Mouse (Mus musculus): Measurements from ENCODE around the gene Bicd1.
A peak's percentile ranks its signal among the peaks of the same experiment; 100 is the strongest.
"Not testable (repeated sequence)": the region's sequence is repeated elsewhere in the genome, so short reads cannot be mapped to it uniquely, and the experiment has no call there.

Gene Bicd1

DNA sequence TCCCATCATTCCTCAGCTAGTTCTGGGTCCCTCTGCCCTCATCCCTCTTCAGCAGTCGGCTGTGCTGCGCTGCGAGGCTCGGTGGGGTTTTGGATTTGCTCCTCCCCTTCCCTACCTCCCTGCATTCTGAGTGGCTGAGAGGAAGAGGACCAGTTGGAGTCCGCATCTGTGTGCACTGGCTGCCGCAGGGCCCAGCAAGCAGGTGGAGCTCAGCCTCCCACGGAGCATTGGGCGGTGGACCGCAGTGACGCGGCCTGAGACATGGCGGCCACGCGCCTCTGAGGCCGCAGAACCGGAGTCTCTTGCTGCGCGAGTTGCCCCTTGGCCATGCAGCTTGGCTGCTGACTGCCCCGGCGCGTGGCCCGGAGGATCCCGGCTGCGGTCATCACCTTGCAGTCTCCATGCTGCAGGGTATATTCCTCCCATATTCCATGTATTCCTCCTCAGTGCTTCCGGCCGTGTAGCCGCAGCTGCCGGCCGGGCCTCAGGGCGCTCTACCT is at the start of gene Bicd1:
TSS of gene Bicd1 (plus strand) at position 54 of the 500 bp plus-strand sequence.
- peak; percentile 60 for DNase-seq (ENCODE audit: low read depth, low spot score)
- no peaks in the 10 kb centered on the region for H3K36me3 ChIP-seq (ENCODE audit: control insufficient read depth, insufficient read depth, low read length, poor library complexity, severe bottlenecking)
- no peaks in the 10 kb centered on the region for H3K27me3 ChIP-seq (ENCODE audit: control insufficient read depth, insufficient read depth, low read length, poor library complexity, severe bottlenecking)

DNA sequence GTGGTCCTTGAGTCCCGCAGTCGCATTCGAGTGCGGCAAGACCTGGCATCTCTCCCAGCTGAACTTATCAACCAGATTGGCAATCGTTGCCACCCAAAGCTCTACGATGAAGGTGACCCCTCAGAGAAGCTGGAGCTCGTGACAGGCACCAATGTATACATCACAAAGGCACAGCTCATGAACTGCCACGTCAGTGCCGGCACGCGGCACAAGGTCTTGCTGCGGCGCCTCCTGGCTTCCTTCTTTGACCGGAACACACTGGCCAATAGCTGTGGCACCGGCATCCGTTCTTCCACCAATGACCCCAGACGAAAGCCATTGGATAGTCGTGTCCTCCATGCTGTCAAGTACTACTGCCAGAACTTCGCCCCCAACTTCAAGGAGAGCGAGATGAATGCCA is 46.2 kb upstream of the Bicd1 start:
- H3K36me3 ChIP-seq (ENCODE audit: control insufficient read depth, insufficient read depth, low read length, poor library complexity, severe bottlenecking); H3K27me3 ChIP-seq (ENCODE audit: control insufficient read depth, insufficient read depth, low read length, poor library complexity, severe bottlenecking); DNase-seq (ENCODE audit: low read depth, low spot score): not testable (repeated sequence)

DNA sequence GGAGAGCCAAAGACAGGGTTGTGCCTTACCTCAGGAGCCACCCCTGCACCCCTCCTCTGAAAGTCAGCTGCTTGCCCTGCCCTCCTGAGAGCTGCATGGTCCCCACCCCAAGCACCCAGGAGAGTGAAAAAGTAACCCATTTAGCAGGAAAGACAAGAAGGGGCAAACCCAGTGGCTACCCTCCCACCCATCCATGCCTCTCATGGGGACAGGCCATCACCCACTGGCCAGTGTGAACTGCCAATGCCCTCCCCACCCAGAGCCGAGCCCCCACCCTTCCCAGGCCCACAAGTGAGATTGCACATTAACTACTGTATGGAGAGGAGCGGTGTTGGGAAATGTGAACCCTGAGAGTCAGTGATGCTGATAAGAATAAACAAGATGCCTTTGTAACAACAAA is 42.7 kb upstream of the Bicd1 start:
- not testable (repeated sequence) for H3K27me3 ChIP-seq (ENCODE audit: control insufficient read depth, insufficient read depth, low read length, poor library complexity, severe bottlenecking); DNase-seq (ENCODE audit: low read depth, low spot score); H3K36me3 ChIP-seq (ENCODE audit: control insufficient read depth, insufficient read depth, low read length, poor library complexity, severe bottlenecking)

DNA sequence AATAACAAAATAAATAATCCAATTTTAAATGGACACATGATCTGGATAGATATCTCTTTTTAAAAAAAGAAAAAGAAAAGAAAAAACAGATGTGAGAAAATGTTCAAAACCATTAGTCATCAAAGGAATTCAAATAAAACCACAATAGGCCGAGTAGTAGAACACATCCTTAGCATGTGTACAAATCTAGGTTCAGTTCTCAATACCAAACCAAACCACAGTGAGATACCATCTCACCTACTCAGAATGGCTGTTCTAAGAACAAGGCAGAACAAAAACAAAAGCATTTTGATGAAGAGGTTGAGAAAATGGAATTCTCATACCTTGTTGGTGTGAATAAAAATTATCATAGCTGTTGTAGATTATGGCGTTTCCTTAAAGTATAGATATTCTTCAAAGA is 42.3 kb upstream of the Bicd1 start:
- no peak for DNase-seq (ENCODE audit: low read depth, low spot score)
- no peaks in the 10 kb centered on the region for H3K27me3 ChIP-seq (ENCODE audit: control insufficient read depth, insufficient read depth, low read length, poor library complexity, severe bottlenecking)

DNA sequence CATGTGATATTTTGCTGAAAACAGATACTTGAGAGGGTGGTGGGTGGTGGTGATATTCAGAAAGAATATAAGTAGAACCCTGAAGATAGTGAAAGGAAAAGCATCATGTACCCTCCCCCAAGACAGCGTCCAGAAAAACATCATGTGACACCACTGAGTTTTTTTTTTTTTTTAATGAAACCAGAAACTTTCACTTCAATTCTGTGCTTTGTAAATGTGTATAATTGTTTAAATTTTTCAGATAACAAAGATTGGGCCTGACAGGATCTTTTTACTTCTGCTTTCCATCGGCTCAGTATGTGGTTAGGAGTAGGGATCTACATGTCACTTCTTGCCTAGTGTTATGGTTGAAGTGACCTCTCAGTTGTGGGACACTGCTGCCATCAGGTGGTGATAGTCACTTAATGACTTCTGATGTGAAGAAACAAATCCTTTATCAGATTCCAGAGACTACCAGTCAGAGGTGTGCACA is 33.7 kb upstream of the Bicd1 start:
- Histone ChIP-seq H3K36me3 (ENCODE audit: control insufficient read depth, insufficient read depth, low read length, poor library complexity, severe bottlenecking) (no peaks in the 10 kb centered on the region), H3K27me3 (ENCODE audit: control insufficient read depth, insufficient read depth, low read length, poor library complexity, severe bottlenecking) (no peaks in the 10 kb centered on the region)
- DNase-seq (ENCODE audit: low read depth, low spot score) = peak; percentile 94

More for the DNA sequence above, 42.3 kb upstream of the Bicd1 start:
- H3K36me3 ChIP-seq (ENCODE audit: control insufficient read depth, insufficient read depth, low read length, poor library complexity, severe bottlenecking) = no peaks in the 10 kb centered on the region

DNA sequence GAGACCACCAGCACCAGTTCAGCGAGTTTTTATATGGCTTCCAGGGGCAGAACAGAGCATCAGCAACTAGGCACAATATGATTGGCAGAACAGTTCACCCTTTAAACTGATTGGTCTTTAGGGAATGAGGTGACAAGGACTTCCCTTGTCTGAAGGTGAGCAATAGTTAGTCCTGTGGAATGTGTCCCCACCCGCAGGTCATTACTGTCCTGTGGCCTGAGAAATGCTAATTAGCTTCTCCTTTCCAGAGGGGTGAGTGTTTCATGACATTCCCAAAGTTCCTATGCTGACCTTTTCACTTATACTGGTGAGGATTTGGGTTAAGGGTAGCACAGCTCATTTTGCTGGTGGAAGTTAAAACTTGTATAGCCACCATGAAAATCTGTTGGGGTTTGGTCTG is 25.2 kb upstream of the Bicd1 start:
- H3K36me3 ChIP-seq (ENCODE audit: control insufficient read depth, insufficient read depth, low read length, poor library complexity, severe bottlenecking) = no peaks in the 10 kb centered on the region
- no peak for DNase-seq (ENCODE audit: low read depth, low spot score)

DNA sequence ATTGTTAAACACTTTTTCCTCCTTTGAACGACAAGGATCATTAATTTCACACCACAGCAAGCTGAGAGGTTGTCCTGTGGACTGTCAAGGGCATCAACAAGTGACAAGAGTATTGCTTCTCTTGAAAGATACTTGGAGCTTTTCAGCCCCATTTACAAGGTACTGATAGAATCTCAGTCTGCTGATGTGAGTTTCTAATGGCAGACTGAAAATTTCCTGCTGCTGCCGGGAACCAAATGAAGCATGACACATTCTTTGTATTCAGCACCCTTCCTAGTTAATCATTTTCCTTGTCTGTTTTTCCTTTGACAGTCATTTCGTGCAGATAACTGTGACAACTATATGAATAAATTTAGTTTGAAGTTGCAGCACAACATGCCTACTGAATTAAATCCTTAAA is 22.3 kb upstream of the Bicd1 start:
- DNase-seq (ENCODE audit: low read depth, low spot score) = no peak
- Histone ChIP-seq H3K27me3 (ENCODE audit: control insufficient read depth, insufficient read depth, low read length, poor library complexity, severe bottlenecking) (no peaks in the 10 kb centered on the region), H3K36me3 (ENCODE audit: control insufficient read depth, insufficient read depth, low read length, poor library complexity, severe bottlenecking) (no peaks in the 10 kb centered on the region)

More for the DNA sequence above, 25.2 kb upstream of the Bicd1 start:
- no peaks in the 10 kb centered on the region for H3K27me3 ChIP-seq (ENCODE audit: control insufficient read depth, insufficient read depth, low read length, poor library complexity, severe bottlenecking)

DNA sequence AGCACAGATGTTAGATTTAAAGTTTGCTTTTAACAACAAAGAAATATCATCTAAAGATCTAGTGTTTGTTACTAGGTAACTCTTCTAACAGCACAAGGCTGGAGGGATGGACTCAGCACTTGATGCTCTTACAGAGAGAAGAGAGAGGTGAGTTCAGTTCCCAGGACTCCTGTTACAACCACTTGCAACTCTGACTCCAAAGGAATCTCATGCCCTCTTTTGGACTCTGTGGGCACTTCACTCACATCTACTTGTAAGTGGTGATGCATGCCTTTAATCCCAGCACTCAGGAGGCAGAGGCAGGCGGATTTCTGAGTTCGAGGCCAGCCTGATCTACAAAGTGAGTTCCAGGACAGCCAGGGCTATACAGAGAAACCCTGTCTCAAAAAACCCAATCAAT is 19.1 kb upstream of the Bicd1 start:
- DNase-seq (ENCODE audit: low read depth, low spot score); H3K27me3 ChIP-seq (ENCODE audit: control insufficient read depth, insufficient read depth, low read length, poor library complexity, severe bottlenecking); H3K36me3 ChIP-seq (ENCODE audit: control insufficient read depth, insufficient read depth, low read length, poor library complexity, severe bottlenecking): not testable (repeated sequence)

DNA sequence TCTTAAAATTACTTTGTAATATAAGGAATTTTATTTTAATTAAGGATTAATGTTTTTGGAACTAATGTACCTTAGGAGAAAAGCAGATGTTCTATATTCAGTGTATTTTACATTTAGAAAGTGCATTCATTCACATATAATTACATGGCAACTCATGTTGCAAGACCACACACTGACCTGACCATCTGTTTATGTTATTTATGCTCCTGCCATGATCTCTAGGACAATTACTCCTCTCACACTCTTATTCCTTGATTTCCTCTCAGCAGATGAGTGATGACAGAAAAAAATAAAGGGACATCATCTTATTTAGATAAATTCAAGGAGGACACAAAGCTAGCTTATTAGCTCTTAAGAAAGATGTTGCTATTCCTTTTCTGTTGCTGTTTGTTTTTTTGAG is 9.3 kb upstream of the Bicd1 start:
- DNase-seq (ENCODE audit: low read depth, low spot score) = no peak
- H3K36me3 ChIP-seq (ENCODE audit: control insufficient read depth, insufficient read depth, low read length, poor library complexity, severe bottlenecking) = no peaks in the 10 kb centered on the region

DNA sequence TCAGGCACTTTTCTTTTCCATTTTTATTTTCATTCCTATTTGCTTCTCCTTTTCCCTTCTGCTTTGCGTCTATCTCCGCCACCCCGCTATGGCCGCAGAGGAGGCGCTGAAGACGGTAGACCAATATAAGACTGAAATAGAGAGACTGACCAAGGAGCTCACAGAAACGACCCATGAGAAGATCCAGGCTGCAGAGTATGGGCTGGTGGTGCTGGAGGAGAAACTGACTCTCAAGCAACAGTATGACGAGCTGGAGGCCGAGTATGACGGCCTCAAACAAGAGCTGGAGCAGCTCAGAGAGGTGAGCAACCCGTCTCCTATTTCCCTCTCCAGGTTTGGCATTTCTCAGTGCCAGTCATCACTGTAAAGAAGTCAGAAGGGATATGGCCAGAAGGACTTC is 655 bp downstream of the Bicd1 start:
- peak; percentile 11 for DNase-seq (ENCODE audit: low read depth, low spot score)
- H3K27me3 ChIP-seq (ENCODE audit: control insufficient read depth, insufficient read depth, low read length, poor library complexity, severe bottlenecking) = no peaks in the 10 kb centered on the region

More for the DNA sequence above, 9.3 kb upstream of the Bicd1 start:
- no peaks in the 10 kb centered on the region; the same call in 1 of the 2 replicates for H3K27me3 ChIP-seq (ENCODE audit: control insufficient read depth, insufficient read depth, low read length, poor library complexity, severe bottlenecking)

DNA sequence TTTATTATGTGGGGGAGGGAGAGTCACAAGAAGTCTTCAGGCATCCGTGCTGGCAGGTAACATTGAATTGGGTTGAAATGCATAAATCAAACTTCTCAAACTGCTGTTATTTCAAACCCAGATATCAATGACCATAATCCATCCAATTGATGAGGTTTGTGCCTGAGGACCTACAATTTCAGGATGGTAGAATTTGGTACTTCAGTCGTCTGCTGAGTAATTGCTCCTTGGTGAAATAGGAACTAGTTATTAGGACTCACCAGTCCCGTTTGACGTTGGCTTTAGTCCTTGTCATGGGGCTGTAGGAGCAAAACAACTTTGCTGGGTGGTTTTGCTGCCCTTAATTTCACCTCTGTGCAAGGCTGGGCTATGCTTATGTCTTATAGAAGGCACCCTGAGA is 1.2 kb downstream of the Bicd1 start:
- no peaks in the 10 kb centered on the region for H3K27me3 ChIP-seq (ENCODE audit: control insufficient read depth, insufficient read depth, low read length, poor library complexity, severe bottlenecking)
- H3K36me3 ChIP-seq (ENCODE audit: control insufficient read depth, insufficient read depth, low read length, poor library complexity, severe bottlenecking) = no peaks in the 10 kb centered on the region
- peak; percentile 3 for DNase-seq (ENCODE audit: low read depth, low spot score)

More for the DNA sequence above, 655 bp downstream of the Bicd1 start:
- no peaks in the 10 kb centered on the region for H3K36me3 ChIP-seq (ENCODE audit: control insufficient read depth, insufficient read depth, low read length, poor library complexity, severe bottlenecking)

DNA sequence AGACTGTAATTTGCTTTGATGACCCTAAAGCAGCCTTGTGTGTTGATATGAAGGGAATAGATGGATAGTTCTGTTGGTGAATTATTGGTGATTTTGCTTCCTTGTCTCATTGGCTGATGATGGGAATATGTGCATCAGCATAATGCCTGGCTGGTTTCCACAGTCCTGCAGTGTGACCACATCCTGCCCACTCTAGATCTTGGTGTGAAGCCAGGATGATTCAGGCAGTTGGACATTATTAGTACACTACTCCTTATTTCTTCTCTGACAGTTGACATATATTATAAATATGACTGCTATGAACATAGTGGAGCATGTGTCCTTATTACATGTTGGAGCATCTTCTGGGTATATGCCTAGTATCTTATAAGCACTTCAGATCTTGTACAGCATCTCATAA is 4.6 kb downstream of the Bicd1 start:
- Histone ChIP-seq H3K27me3 (ENCODE audit: control insufficient read depth, insufficient read depth, low read length, poor library complexity, severe bottlenecking) (no peaks in the 10 kb centered on the region), H3K36me3 (ENCODE audit: control insufficient read depth, insufficient read depth, low read length, poor library complexity, severe bottlenecking) (no peaks in the 10 kb centered on the region)
- no peak for DNase-seq (ENCODE audit: low read depth, low spot score)

DNA sequence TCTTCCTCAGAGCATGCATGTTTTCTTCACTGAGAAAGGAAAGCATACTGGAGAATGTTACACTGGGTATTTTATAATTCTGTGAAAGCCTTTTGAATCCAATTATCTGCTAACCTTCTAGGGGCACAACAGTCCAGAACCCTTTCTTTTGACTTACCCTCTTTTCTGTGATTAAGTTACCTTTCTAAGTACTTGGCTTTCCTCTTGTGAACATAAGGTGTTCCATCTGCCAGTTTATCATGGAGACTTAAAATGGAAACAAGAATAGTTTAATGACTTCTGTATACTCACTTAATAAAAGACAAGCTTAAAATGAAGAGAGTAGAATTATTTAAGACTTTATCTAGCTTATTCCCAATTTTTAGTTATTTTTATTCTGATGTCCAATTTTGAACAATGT is 16.1 kb downstream of the Bicd1 start:
- Histone ChIP-seq H3K27me3 (ENCODE audit: control insufficient read depth, insufficient read depth, low read length, poor library complexity, severe bottlenecking) (no peaks in the 10 kb centered on the region), H3K36me3 (ENCODE audit: control insufficient read depth, insufficient read depth, low read length, poor library complexity, severe bottlenecking) (no peaks in the 10 kb centered on the region)
- no peak for DNase-seq (ENCODE audit: low read depth, low spot score)

DNA sequence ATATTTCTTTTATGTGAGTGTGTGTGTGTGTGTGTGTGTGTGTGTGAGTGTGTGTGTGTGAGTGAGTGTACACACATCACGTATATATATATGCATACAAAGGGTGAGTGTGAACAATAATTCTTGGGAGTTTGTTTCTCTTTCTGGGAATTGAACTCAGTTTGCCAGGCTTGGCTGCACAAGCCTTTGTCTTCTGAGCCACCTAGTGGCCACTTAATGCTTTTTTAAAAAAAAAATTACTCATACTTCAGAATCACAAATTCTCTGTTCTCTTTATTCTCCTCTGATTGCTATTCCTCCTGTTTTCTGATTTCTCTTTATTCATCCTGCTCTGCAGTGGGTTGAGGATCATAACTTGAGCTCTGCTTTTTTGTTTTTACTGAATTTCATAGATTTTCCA is 30.5 kb downstream of the Bicd1 start:
- peak; percentile 8 for DNase-seq (ENCODE audit: low read depth, low spot score)
- Histone ChIP-seq H3K27me3 (ENCODE audit: control insufficient read depth, insufficient read depth, low read length, poor library complexity, severe bottlenecking) (no peaks in the 10 kb centered on the region), H3K36me3 (ENCODE audit: control insufficient read depth, insufficient read depth, low read length, poor library complexity, severe bottlenecking) (no peaks in the 10 kb centered on the region)

DNA sequence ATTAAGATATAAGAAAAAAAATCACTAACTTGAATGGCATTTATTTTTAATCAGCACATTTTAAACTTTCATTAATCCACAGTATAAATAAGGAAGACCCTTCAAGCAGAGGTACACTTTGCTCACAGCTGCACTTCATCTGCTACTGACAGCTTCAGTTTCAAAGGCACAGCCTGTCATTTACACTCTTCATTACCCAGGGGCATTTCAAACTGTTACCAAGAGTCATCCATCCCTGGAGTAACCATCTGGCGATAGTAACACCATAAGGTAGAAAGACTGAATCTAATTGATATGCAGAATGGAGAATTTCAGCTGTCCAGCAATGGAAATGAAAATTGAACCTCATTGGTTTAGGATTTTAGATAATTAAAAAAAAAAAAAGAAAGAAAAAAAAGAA is 34.2 kb downstream of the Bicd1 start:
- Histone ChIP-seq H3K36me3 (ENCODE audit: control insufficient read depth, insufficient read depth, low read length, poor library complexity, severe bottlenecking) (no peaks in the 10 kb centered on the region), H3K27me3 (ENCODE audit: control insufficient read depth, insufficient read depth, low read length, poor library complexity, severe bottlenecking) (no peaks in the 10 kb centered on the region)
- no peak for DNase-seq (ENCODE audit: low read depth, low spot score)

DNA sequence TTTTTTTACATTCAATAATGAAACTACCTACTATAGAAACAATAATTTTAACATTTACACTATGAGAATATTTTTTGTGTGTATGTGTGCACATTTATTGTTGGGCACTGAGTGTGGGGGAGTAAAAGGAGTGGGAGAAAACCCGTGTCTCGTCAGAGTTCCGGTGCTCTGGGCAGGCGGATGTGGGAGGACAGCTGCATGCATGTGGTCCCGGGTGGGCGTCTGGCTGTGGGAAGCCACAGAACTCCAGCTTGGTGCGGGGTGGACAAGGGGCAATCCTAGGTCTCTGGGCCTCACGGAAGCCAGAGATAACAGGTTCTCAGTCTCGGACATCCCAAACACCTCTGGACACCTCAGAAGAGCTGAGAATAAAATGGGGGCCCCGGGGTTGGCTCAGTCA is 37.2 kb downstream of the Bicd1 start:
- no peaks in the 10 kb centered on the region for H3K36me3 ChIP-seq (ENCODE audit: control insufficient read depth, insufficient read depth, low read length, poor library complexity, severe bottlenecking)
- H3K27me3 ChIP-seq (ENCODE audit: control insufficient read depth, insufficient read depth, low read length, poor library complexity, severe bottlenecking) = no peaks in the 10 kb centered on the region
- no peak for DNase-seq (ENCODE audit: low read depth, low spot score)

Measured in splenic B cell, adult 2 months (primary cell).